ENCODE assay signal across 8 mouse cellular contexts in genomic region chr17:24745526-24746497, GRCm38 (mm10). TPM values are rescaled to one million over a fixed set of nuclear protein-coding genes. Genes with fewer than 3 reads are reported as not detected.
DNase-seq lines count a peak whose midpoint lies in the region; ATAC-seq and TF ChIP-seq lines count a peak whose summit lies in the region.

No protein-coding gene starts in this region.

- ATAC-seq in megakaryocyte progenitor cell, adult 5-6 weeks (replicated peaks; ENCODE audit: poor library complexity), result peak; percentile 96

- no peak overlapping the region for H3K4me3 ChIP-seq in left cerebral cortex, adult 2 months

- intact Hi-C loops in left cerebral cortex, adult 2 months (cut with DNase I), result loop anchor here (1.0 to 5.0 kb wide), 2 partner anchors 72 to 136 kb away; no protein-coding TSS in a partner anchor

- DNase-seq in T-cell, adult 2 months (ENCODE audit: low spot score), result peak; percentile 79
- DNase-seq in cerebellum, postnatal 36 days, result peak; percentile 67 to 77
- DNase-seq in gastrocnemius, adult 18-20 months (ENCODE audit: low spot score), result peak; percentile 88
- DNase-seq in induced T-regulatory cell, adult 2 months (ENCODE audit: low read depth), result peak; percentile 91
- peak; percentile 80 to 84 for DNase-seq in left cerebral cortex, adult 2 months (ENCODE audit: extremely low spot score in 1 of 2, low spot score in 2 of 2)
- DNase-seq in right cerebral cortex, postnatal 10 days (ENCODE audit: low spot score in 2 of 2), result peak; percentile 86 to 88
- DNase-seq in urinary bladder, postnatal 25 days (ENCODE audit: low spot score), result peak; percentile 79

- peak; percentile 94 for TF ChIP-seq CTCF in left cerebral cortex, adult 2 months (IDR thresholded peaks at IDR 0.05)

- no peak overlapping the region for H3K27ac ChIP-seq in left cerebral cortex, adult 2 months

RNA-seq across cellular contexts. Expression of gene Hs3st6, which starts 7.0 kb away (rescaled TPM):
- not detected for total RNA-seq in gastrocnemius, adult 18-20 months (2021)
- under 1 TPM; 0.28 to 0.29 TPM for total RNA-seq in left cerebral cortex, adult 2 months (2021)
- total RNA-seq in megakaryocyte progenitor cell, adult 5-6 weeks (2015), result not detected in 2 replicates
- total RNA-seq in megakaryocyte progenitor cell, adult 5-6 weeks (2017), result not detected in 2 replicates

RNA-seq across cellular contexts. Expression of gene Msrb1, which starts 9.4 kb away (rescaled TPM):
- total RNA-seq in gastrocnemius, adult 18-20 months (2021), result 100 to 1,000 TPM; 139 to 179 TPM
- 10 to 100 TPM; 31.8 to 34.7 TPM for total RNA-seq in left cerebral cortex, adult 2 months (2021)
- total RNA-seq in megakaryocyte progenitor cell, adult 5-6 weeks (2015), result 378 and 438 TPM in 2 replicates
- 155 and 224 TPM in 2 replicates for total RNA-seq in megakaryocyte progenitor cell, adult 5-6 weeks (2017)

RNA-seq across cellular contexts. Expression of gene Rpl3l, which starts 18.2 kb away (rescaled TPM):
- total RNA-seq in gastrocnemius, adult 18-20 months (2021), result 100 to 1,000 TPM; 764 to 767 TPM
- under 1 TPM; 0.34 to 0.68 TPM for total RNA-seq in left cerebral cortex, adult 2 months (2021)
- 0.24 and 0.74 TPM in 2 replicates for total RNA-seq in megakaryocyte progenitor cell, adult 5-6 weeks (2015)
- total RNA-seq in megakaryocyte progenitor cell, adult 5-6 weeks (2017), result 0.30 TPM in 1 of 2 replicates, not detected in the other

RNA-seq across cellular contexts. Expression of gene Ndufb10, which starts 21.5 kb away (rescaled TPM):
- total RNA-seq in gastrocnemius, adult 18-20 months (2021), result 100 to 1,000 TPM; 428 to 481 TPM
- 100 to 1,000 TPM; 208 to 222 TPM for total RNA-seq in left cerebral cortex, adult 2 months (2021)
- total RNA-seq in megakaryocyte progenitor cell, adult 5-6 weeks (2015), result 236 and 247 TPM in 2 replicates
- 256 and 308 TPM in 2 replicates for total RNA-seq in megakaryocyte progenitor cell, adult 5-6 weeks (2017)

RNA-seq across cellular contexts. Expression of gene Rps2, which starts 27.9 kb away (rescaled TPM):
- 100 to 1,000 TPM; 548 to 574 TPM for total RNA-seq in gastrocnemius, adult 18-20 months (2021)
- total RNA-seq in left cerebral cortex, adult 2 months (2021), result 100 to 1,000 TPM; 284 to 288 TPM
- 5,974 and 6,144 TPM in 2 replicates for total RNA-seq in megakaryocyte progenitor cell, adult 5-6 weeks (2015)
- 1,525 and 1,766 TPM in 2 replicates for total RNA-seq in megakaryocyte progenitor cell, adult 5-6 weeks (2017)

Comparison
In these comparisons a context has a peak if more than half of its experiments do, and no peak if none do; other contexts are left out.
1. RNA of gene Rpl3l, which starts 18.2 kb away (total RNA-seq): 764 to 767 TPM in gastrocnemius, adult 18-20 months; 0.24 to 0.74 TPM in megakaryocyte progenitor cell, adult 5-6 weeks and 0.34 to 0.68 TPM in left cerebral cortex, adult 2 months; every median in the first group is over 100 times any median in the second.
2. Peak in every context shown above with its lines, with median percentiles within 50 percentile points of each other: DNase-seq.